Mouse (Mus musculus) myocyte (in vitro differentiated cells): ENCODE data around the gene Nop14.
A peak's percentile ranks its signal among the peaks of the same experiment; 100 is the strongest.

ENCODE experiments used
- CEBPB ChIP-seq: IDR thresholded peaks from 2 replicates; pipeline ENCODE4 v1.6.1; 2011; ENCODE audit warnings: mild to moderate bottlenecking, moderate library complexity; ENCODE audit not compliant: poor library complexity, insufficient read depth, severe bottlenecking
- E2F4 ChIP-seq: IDR thresholded peaks from one replicate; pipeline ENCODE4 v1.6.1; 2011; ENCODE audit warnings: mild to moderate bottlenecking, control low read depth, moderate library complexity; ENCODE audit not compliant: insufficient read depth
- MYOG ChIP-seq, 3 experiments: IDR thresholded peaks; one replicate each; pipeline ENCODE4 v1.6.1; 2011; ENCODE audit warnings: control low read depth in 2 of 3, low read depth in 2 of 3, mild to moderate bottlenecking in 2 of 3; ENCODE audit not compliant: insufficient read length in 2 of 3, control insufficient read depth in 1 of 3, insufficient read depth in 1 of 3
- POLR2A ChIP-seq: IDR thresholded peaks from one replicate; pipeline ENCODE4 v1.6.1; 2011; ENCODE audit warnings: low read depth, mild to moderate bottlenecking, control low read depth, moderate library complexity; ENCODE audit not compliant: insufficient read length
- POLR2AphosphoS2 ChIP-seq: IDR thresholded peaks from one replicate; pipeline ENCODE4 v1.6.1; 2011; ENCODE audit warnings: low read depth, control low read depth; ENCODE audit not compliant: insufficient read length
- TCF12 ChIP-seq: IDR thresholded peaks from one replicate; pipeline ENCODE4 v1.6.1; 2011; ENCODE audit warnings: mild to moderate bottlenecking, control low read depth; ENCODE audit not compliant: poor library complexity, insufficient read depth, severe bottlenecking
- USF1 ChIP-seq: IDR thresholded peaks from one replicate; pipeline ENCODE4 v1.6.1; 2011; ENCODE audit warnings: low read depth, mild to moderate bottlenecking, control low read depth, moderate library complexity

- TF ChIP-seq POLR2A (no peak), E2F4 (no peak), TCF12 (no peak), USF1 (no peak), MYOG (IDR thresholded peaks at IDR 0.05; ENCODE audit: control insufficient read depth in 1 of 3, insufficient read depth in 1 of 3, insufficient read length in 2 of 3, low read depth in 2 of 3) (no peak), POLR2AphosphoS2 (peak; percentile 44), CEBPB (no peak)
Measured at GRCm38 (mm10) chr5:34635665-34636192, 24.2 kb downstream of the Nop14 start.
